In the genomic region with DNA sequence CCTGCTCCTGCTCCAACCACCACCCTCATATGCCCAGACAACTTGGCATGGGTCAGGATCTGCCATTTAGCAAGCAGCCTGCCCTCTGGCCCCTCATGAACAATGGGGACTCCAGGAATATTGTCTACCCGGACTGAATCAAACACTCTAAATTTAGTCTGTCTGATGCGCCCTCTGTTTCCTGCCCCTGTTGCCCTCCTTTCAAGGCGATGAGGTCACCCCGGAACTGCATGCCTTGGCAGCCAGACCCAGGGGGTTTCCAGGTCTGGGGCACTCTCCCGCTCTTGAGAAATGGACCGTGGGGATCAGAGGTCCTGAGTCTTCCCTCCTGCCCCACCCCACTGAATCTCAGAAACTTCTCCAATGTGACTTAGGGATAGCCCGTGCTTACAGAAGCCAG, we compare ENCODE assay signal across 10 mouse cellular contexts. TPM values are rescaled to one million over a fixed set of nuclear protein-coding genes. Genes with fewer than 3 reads are reported as not detected.
DNase-seq lines count a peak whose midpoint lies in the region; ATAC-seq and TF ChIP-seq lines count a peak whose summit lies in the region.
"Had no signal": no experiment of that assay in that cellular context is flagged by ENCODE, and none has a peak within 500 bp of the region (broad histone marks: within the 10 kb centered on the region; RNA-seq: fewer than 3 reads in every experiment).

No protein-coding gene starts in this region.

- H3ac ChIP-seq in myocyte (ENCODE audit: control insufficient read depth, insufficient read length), result no peak overlapping the region

- WGBS in heart, embryonic 10.5 days, result 49% methylated on average over 7 of the region's 7 CpGs

- no peak for ATAC-seq in erythroid progenitor cell, adult 5-6 weeks (replicated peaks; ENCODE audit: low FRiP score, poor library complexity, severe bottlenecking)

- no peaks in the 10 kb centered on the region for H3K36me3 ChIP-seq in heart, embryonic 10.5 days
- no peaks in the 10 kb centered on the region for H3K36me3 ChIP-seq in myocyte (ENCODE audit: control insufficient read depth, insufficient read depth)

- H3K27ac ChIP-seq in heart, embryonic 10.5 days, result peak overlapping the region; percentile 81

- no peak overlapping the region for H3K4me3 ChIP-seq in heart, embryonic 10.5 days
- no peak overlapping the region for H3K4me3 ChIP-seq in myocyte

- H3K79me2 ChIP-seq in myocyte (ENCODE audit: control insufficient read depth, insufficient read depth), result no peaks in the 10 kb centered on the region

- H3K27me3 ChIP-seq in heart, embryonic 10.5 days (ENCODE audit: insufficient read depth, poor library complexity, severe bottlenecking), result no peaks in the 10 kb centered on the region
- H3K27me3 ChIP-seq in myocyte (ENCODE audit: control insufficient read depth, insufficient read depth, insufficient read length), result no peaks in the 10 kb centered on the region

- TF ChIP-seq POLR2A in myocyte (IDR thresholded peaks at IDR 0.05; ENCODE audit: insufficient read length, low read depth), result no peak

- H3K4me1 ChIP-seq in heart, embryonic 10.5 days, result peaks cover 56% of the 10 kb centered on the region

- DNase-seq in heart, embryonic 10.5 days (ENCODE audit: low spot score), result no peak
- DNase-seq in heart, adult 8-10 months (ENCODE audit: low spot score), result no peak
- DNase-seq in lung, postnatal 10 days, result peak; percentile 71
- DNase-seq in lung, postnatal 25 days (ENCODE audit: low spot score), result no peak
- peak; percentile 64 for DNase-seq in T-cell, adult 2 months (ENCODE audit: low spot score)
- no peak for DNase-seq in MN1 (ENCODE audit: low spot score)
- DNase-seq: cerebellum, adult 11-12 months had no signal

- H3K9me3 ChIP-seq in heart, embryonic 10.5 days, result no peaks in the 10 kb centered on the region

- peak overlapping the region; percentile 89 for H3K4me2 ChIP-seq in myocyte (ENCODE audit: low read depth)

TF ChIP-seq in myocyte, 11 proteins besides CTCF, POLR2A, EP300 and RAD21:
- TF ChIP-seq CEBPB (IDR thresholded peaks at IDR 0.05; ENCODE audit: insufficient read depth, poor library complexity, severe bottlenecking) (peak; percentile 36; the same call in 1 of the 2 replicates), MYOG (IDR thresholded peaks at IDR 0.05; ENCODE audit: control insufficient read depth in 1 of 3, insufficient read depth in 1 of 3, insufficient read length in 2 of 3, low read depth in 2 of 3) (no peak), MYOD1 (IDR thresholded peaks at IDR 0.05; ENCODE audit: control insufficient read depth in 1 of 3, insufficient read length in 2 of 3, low read depth in 2 of 3) (no peak), TCF12 (IDR thresholded peaks at IDR 0.05; ENCODE audit: insufficient read depth, poor library complexity, severe bottlenecking) (no peak)

RNA-seq across cellular contexts. Expression of gene Pdgfb, which starts 10.8 kb away (rescaled TPM):
- polyA plus RNA-seq in heart, embryonic 10.5 days (2016; fragmentation: Nextera tagmentation; extraction: Ambion mirVana), result 0.95 and 1.9 TPM in 2 replicates
- total RNA-seq in heart, adult 8-10 months (2022), result 10 to 100 TPM; 20.2 to 34.2 (median 28.5) TPM
- polyA plus RNA-seq in myocyte (2012; fragmentation: generic; extraction: Trizol), result 21.7 TPM
- total RNA-seq in erythroid progenitor cell, adult 5-6 weeks (2015; ENCODE audit: low replicate concordance), result 1.3 TPM in 1 of 2 replicates, not detected in the other
- total RNA-seq in erythroid progenitor cell, adult 5-6 weeks (2017; ENCODE audit: low replicate concordance), result 1.6 TPM in 1 of 2 replicates, not detected in the other
- total RNA-seq: megakaryocyte progenitor cell, adult 5-6 weeks had no signal

RNA-seq across cellular contexts. Expression of gene Cbx7, which starts 54.7 kb away (rescaled TPM):
- 0.82 and 1.0 TPM in 2 replicates for polyA plus RNA-seq in heart, embryonic 10.5 days (2016; fragmentation: Nextera tagmentation; extraction: Ambion mirVana)
- 10 to 100 TPM; 18.7 to 28.2 (median 21.1) TPM for total RNA-seq in heart, adult 8-10 months (2022)
- polyA plus RNA-seq in myocyte (2012; fragmentation: generic; extraction: Trizol), result 4.7 TPM
- 21.0 and 23.1 TPM in 2 replicates for total RNA-seq in erythroid progenitor cell, adult 5-6 weeks (2015; ENCODE audit: low replicate concordance)
- total RNA-seq in erythroid progenitor cell, adult 5-6 weeks (2017; ENCODE audit: low replicate concordance), result 12.1 and 15.4 TPM in 2 replicates

Comparison
In these comparisons a context has a peak if more than half of its experiments do, and no peak if none do; other contexts are left out.
1. DNase-seq: peak in lung, postnatal 10 days (single experiment) and T-cell, adult 2 months (single experiment); none in heart, embryonic 10.5 days (single experiment), heart, adult 8-10 months (single experiment), lung, postnatal 25 days (single experiment) and MN1 (single experiment).
2. RNA of gene Pdgfb, which starts 10.8 kb away (total RNA-seq): 20.2 to 34.2 TPM in heart, adult 8-10 months; 1.3 to 1.6 TPM in erythroid progenitor cell, adult 5-6 weeks; every median in the first group is over 4 times any median in the second.